Mouse (Mus musculus) forebrain, embryonic 16.5 days (tissue): Measurements from ENCODE around the gene Rcan2. TPM values are rescaled to one million over a fixed set of nuclear protein-coding genes. Genes with fewer than 3 reads are reported as not detected.

Experiments used
- ATAC-seq: fragments of 200-750 bp; cut with Nextera tagmentation; 2 replicates; pipeline ENCODE4 v1.8.0; 2017; ENCODE audit warnings: mild to moderate bottlenecking, moderate library complexity
- H3K27ac ChIP-seq: fragments of 300-500 bp; sonication (generic); 2 replicates; pipeline ENCODE4 v1.5.1; 2014; ENCODE audit warnings: low read length, control low read depth
- H3K27me3 ChIP-seq: fragments of 300-500 bp; sonication (generic); replicated peaks from 2 replicates; pipeline ENCODE4 v1.6.1; 2014; ENCODE audit warnings: low read length; ENCODE audit not compliant: control insufficient read depth, insufficient read depth
- H3K36me3 ChIP-seq: fragments of 300-500 bp; sonication (generic); 2 replicates; pipeline ENCODE4 v1.6.1; 2014; ENCODE audit not compliant: control insufficient read depth, insufficient read depth
- H3K4me1 ChIP-seq: fragments of 300-500 bp; sonication (generic); replicated peaks from 2 replicates; pipeline ENCODE4 v1.6.1; 2014; ENCODE audit warnings: low read length; ENCODE audit not compliant: control insufficient read depth, insufficient read depth
- H3K4me2 ChIP-seq: fragments of 300-500 bp; sonication (generic); 2 replicates; pipeline ENCODE4 v1.6.1; 2014; ENCODE audit warnings: mild to moderate bottlenecking, low read length, control low read depth
- H3K4me3 ChIP-seq: fragments of 300-500 bp; sonication (generic); replicated peaks from 2 replicates; pipeline ENCODE4 v1.5.1; 2014; ENCODE audit warnings: mild to moderate bottlenecking, low read length, control low read depth
- H3K9ac ChIP-seq: fragments of 300-500 bp; sonication (generic); replicated peaks from 2 replicates; pipeline ENCODE4 v1.6.1; 2014; ENCODE audit warnings: low read depth, low read length, control low read depth
- H3K9me3 ChIP-seq: fragments of 300-500 bp; sonication (generic); 2 replicates; pipeline ENCODE4 v1.6.1; 2016; ENCODE audit warnings: low read length; ENCODE audit not compliant: control insufficient read depth
- WGBS: fragments of 180-500 bp; shearing (Covaris S2); extraction: QIAGEN DNeasy Blood & Tissue Kit; methylation state at CpG from one replicate; pipeline ENCODE4 v1.1.7; 2014; 5-methylcytosine and 5-hydroxymethylcytosine counted together
- polyA plus RNA-seq: library from polyadenylated mRNA; unstranded; fragments of >200 nt; fragmentation: Nextera tagmentation; extraction: Ambion mirVana; gene quantifications from 2 replicates; pipeline ENCODE4 v1.2.1, GENCODE M21; 2015

Rcan2 gene
- polyA plus RNA-seq, 1 experiment from 2014 or later, result 47.1 TPM

DNA sequence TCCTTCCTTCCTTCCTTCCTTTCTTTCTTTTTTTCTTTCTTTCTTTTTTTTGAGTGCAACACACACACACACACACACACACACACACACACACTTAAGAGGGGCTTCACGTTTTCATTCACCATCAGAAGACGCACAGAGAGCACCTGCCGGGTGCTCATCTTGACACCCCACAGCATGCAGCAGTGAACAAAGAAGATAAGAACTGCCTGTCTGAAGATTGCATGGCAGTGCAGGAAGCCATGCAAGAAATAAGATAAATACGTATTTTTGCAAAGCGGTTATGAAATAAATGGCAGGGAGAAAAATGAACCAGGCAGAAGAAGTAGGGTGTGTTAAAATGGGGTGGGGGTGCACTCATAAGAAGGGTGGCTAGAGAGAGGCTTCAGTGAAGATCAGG lies 116.0 kb downstream of the Rcan2 start:
- WGBS, result 82% methylated on average over 5 of the region's 5 CpGs
- no peaks in the 10 kb centered on the region for H3K36me3 ChIP-seq
- H3K27me3 ChIP-seq, result no peaks in the 10 kb centered on the region
- no peak overlapping the region for H3K9ac ChIP-seq
- no peak for ATAC-seq
- no peaks in the 10 kb centered on the region for H3K4me1 ChIP-seq
- no peak overlapping the region for H3K4me3 ChIP-seq
- peaks cover 2% of the 10 kb centered on the region; the same call in 1 of the 2 replicates for H3K9me3 ChIP-seq
- no peak overlapping the region for H3K27ac ChIP-seq
- H3K4me2 ChIP-seq, result no peak overlapping the region

DNA sequence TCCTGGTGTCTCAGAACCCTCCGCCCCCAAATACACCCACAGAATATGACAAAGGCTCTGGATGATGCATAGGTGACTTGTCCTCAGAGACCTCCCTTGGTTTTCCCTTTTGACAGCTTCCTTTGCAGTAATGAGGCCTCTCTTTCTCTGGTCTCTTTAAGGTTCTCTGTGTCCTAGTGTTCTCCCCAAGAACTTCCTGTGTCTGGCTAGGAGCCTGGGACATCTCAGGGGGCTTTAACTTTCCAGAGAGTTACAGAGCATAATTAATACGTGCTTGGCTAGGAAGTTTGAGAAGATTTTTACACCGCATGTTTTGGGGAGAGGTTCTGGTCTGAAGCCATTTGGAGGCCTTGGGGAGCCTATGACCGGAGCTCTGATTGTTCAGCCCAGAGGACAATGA lies 128.7 kb downstream of the Rcan2 start:
- Histone ChIP-seq H3K4me2 (no peak overlapping the region), H3K27ac (no peak overlapping the region), H3K36me3 (no peaks in the 10 kb centered on the region), H3K4me3 (no peak overlapping the region), H3K27me3 (no peaks in the 10 kb centered on the region), H3K9ac (no peak overlapping the region), H3K9me3 (no peaks in the 10 kb centered on the region), H3K4me1 (no peaks in the 10 kb centered on the region)
- WGBS, result 92% methylated on average over 4 of the region's 4 CpGs
- ATAC-seq, result no peak

DNA sequence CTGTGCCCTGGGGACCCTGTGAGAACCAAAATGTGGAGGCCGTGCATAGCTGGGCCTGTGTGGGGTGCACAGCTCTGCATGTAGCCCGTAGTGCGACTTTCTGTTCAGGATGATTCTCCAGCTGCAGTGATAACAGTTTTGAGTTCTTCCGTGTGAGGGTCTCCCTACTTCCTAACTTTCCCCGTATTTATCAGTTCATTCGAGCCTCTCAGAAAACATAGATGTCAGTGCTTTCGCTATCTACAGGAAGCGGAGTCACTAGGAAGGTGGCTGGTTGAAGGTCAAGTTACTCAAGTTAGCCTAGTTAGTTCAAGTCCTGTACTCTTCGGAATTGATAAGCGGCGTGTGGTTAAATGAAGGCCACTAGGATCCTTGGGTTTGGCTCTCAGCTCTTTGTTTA lies 130.6 kb downstream of the Rcan2 start:
- H3K4me3 ChIP-seq, result no peak overlapping the region
- no peak overlapping the region for H3K4me2 ChIP-seq
- no peaks in the 10 kb centered on the region for H3K4me1 ChIP-seq
- WGBS, result 98% methylated on average over 11 of the region's 11 CpGs
- no peak for ATAC-seq
- H3K27me3 ChIP-seq, result no peaks in the 10 kb centered on the region
- no peak overlapping the region for H3K27ac ChIP-seq
- no peaks in the 10 kb centered on the region for H3K9me3 ChIP-seq
- H3K9ac ChIP-seq, result no peak overlapping the region
- H3K36me3 ChIP-seq, result no peaks in the 10 kb centered on the region

DNA sequence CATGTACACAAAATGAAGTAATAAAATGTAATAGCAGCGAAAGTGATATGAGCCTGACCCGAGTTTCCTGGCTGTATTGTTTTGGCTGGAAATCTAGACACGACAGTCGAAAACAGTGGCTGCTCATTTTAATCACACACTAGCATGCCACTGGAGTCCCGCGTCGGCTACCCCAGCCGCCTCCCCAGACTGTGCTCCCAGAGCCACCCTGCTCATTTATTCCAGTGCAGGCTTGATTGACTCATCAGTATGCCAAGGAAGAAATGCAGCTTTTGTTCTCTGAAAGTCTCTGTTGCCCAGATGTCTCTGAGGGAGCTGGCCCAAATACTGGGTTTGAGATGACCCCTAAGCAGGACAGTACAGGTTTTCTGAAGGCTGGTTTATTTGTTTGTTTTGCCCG lies 132.9 kb downstream of the Rcan2 start:
- peak; percentile 47; the same call in 1 of the 2 replicates for ATAC-seq

DNA sequence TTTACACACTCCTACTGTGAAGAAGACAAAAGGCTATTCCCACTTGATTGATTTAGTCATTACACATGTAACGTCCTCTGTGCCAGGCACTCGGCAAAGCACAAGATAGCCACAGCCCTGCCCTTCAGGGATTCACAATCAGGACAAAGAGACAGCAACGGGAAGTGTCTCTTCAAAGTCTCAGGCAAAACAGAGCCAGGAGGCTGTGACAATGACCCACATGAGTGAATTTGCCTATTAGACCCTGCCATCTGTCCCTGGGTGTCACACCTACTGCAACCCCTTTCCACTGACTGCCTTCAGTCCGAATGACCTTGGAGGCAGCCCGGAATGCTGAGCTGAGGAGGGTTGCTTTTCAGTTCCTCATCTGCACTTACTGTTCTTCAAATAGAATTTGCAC lies 151.1 kb downstream of the Rcan2 start:
- H3K9me3 ChIP-seq, result no peaks in the 10 kb centered on the region
- peak; percentile 38 for ATAC-seq
- H3K36me3 ChIP-seq, result no peaks in the 10 kb centered on the region
- no peaks in the 10 kb centered on the region for H3K27me3 ChIP-seq
- peak overlapping the region; percentile 61 for H3K4me2 ChIP-seq
- peaks cover 19% of the 10 kb centered on the region for H3K4me1 ChIP-seq
- H3K4me3 ChIP-seq, result peak overlapping the region; percentile 35
- H3K9ac ChIP-seq, result peak overlapping the region; percentile 15; the same call in 1 of the 2 replicates
- 8% methylated on average over 5 of the region's 5 CpGs for WGBS
- H3K27ac ChIP-seq, result peak overlapping the region; percentile 64

More for the DNA sequence above, 132.9 kb downstream of the Rcan2 start:
- Histone ChIP-seq H3K9ac (no peak overlapping the region), H3K4me2 (no peak overlapping the region), H3K4me3 (no peak overlapping the region), H3K36me3 (no peaks in the 10 kb centered on the region), H3K27ac (no peak overlapping the region), H3K27me3 (no peaks in the 10 kb centered on the region), H3K9me3 (no peaks in the 10 kb centered on the region), H3K4me1 (no peaks in the 10 kb centered on the region)
- WGBS, result 71% methylated on average over 9 of the region's 9 CpGs

DNA sequence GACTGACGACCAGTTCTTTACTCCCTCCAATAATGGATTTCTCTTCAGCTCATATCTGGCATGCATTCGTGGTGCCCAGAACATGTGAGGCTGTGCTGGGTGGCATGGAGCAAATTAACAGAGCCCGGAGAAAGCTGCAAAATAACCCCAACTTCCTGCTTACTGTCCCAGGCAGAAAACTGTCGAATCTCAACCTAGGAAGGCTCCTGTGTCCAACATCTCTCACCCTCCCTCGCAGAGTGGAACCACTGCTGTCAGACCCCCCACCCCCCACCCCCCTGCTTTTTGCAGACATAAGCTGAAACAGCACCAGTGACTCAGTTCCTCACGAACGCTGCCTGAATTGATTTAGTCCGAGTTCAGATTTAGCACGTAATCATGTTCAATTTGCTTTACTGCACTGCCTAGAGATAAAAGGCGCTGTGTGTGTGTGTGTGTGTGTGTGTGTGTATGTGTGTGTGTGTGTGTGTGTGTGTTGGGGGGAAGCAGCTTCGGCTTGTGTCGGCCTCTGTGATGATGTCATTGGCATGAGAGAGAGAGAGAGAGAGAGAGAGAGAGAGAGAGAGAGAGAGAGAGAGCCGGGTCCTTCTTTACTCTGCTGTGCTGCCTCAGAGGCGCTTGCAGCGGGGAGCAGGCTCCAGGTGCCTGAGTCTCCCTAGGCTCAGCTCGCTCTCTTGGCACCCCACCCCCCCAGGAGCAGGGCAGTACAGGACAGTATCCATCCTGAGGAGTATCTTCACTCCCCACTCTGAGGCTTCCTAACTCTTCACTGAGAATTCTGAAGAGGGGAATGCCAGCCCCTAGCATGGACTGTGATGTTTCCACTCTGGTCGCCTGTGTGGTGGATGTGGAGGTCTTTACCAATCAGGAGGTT lies 151.7 kb downstream of the Rcan2 start:
- Histone ChIP-seq H3K9ac (peak overlapping the region; percentile 51), H3K4me1 (peaks cover 19% of the 10 kb centered on the region), H3K4me3 (peak overlapping the region; percentile 35), H3K4me2 (peak overlapping the region; percentile 61), H3K27me3 (no peaks in the 10 kb centered on the region), H3K27ac (peak overlapping the region; percentile 64), H3K9me3 (no peaks in the 10 kb centered on the region), H3K36me3 (no peaks in the 10 kb centered on the region)
- WGBS, result 12% methylated on average over 16 of the region's 17 CpGs
- peak; percentile 83 for ATAC-seq

DNA sequence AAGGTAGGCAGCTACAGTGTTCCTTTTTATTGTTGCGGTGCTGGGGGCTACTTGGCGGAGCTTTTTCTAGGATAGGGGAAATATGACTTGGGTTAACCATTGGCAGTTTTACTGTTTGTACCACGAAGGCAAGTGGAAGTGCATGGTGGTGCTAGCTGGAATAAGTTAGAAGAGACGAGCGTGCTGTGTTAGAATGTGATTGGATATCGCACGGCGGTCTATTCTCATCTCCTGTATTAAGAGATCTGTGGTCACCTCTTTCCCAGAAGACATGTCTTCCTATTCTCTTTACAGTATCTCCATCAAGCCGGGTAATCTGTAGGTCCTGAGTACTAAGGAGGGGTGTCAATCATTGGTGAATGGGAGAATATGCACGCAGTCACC lies 152.4 kb downstream of the Rcan2 start:
- 61% methylated on average over 10 of the region's 10 CpGs for WGBS
- peak; percentile 29 for ATAC-seq

DNA sequence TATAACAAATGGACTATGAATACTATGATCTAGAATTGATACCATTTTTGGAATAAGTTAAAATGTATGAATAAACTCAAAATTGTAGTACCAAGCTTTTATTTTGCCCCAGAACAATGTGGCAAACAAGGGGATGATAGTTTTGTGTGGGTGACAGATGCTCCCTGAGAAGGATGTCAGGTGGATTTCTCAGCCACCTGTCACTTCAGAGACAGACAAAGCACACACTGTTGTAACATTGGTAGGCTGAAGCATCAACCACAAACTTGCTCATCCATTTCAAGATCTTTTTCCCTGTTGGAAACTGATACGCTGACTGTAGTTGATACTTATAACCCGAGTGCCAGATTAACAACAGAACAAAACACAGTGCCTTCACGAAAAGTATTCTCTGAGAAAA lies 158.6 kb downstream of the Rcan2 start:
- Histone ChIP-seq H3K4me3 (no peak overlapping the region), H3K36me3 (no peaks in the 10 kb centered on the region), H3K27ac (no peak overlapping the region), H3K27me3 (no peaks in the 10 kb centered on the region), H3K4me2 (no peak overlapping the region), H3K9ac (no peak overlapping the region), H3K4me1 (no peaks in the 10 kb centered on the region), H3K9me3 (0 out of 2 replicates have a peak, but pooled peaks cover 3% of the 10 kb centered on the region)
- 71% methylated on average over 3 of the region's 3 CpGs for WGBS
- no peak for ATAC-seq

More for the DNA sequence above, 152.4 kb downstream of the Rcan2 start:
- no peaks in the 10 kb centered on the region for H3K36me3 ChIP-seq
- peak overlapping the region; percentile 61 for H3K4me2 ChIP-seq
- H3K4me3 ChIP-seq, result peak overlapping the region; percentile 35
- peak overlapping the region; percentile 61 for H3K27ac ChIP-seq
- peaks cover 19% of the 10 kb centered on the region for H3K4me1 ChIP-seq
- H3K27me3 ChIP-seq, result no peaks in the 10 kb centered on the region
- no peaks in the 10 kb centered on the region for H3K9me3 ChIP-seq
- peak overlapping the region; percentile 51 for H3K9ac ChIP-seq

DNA sequence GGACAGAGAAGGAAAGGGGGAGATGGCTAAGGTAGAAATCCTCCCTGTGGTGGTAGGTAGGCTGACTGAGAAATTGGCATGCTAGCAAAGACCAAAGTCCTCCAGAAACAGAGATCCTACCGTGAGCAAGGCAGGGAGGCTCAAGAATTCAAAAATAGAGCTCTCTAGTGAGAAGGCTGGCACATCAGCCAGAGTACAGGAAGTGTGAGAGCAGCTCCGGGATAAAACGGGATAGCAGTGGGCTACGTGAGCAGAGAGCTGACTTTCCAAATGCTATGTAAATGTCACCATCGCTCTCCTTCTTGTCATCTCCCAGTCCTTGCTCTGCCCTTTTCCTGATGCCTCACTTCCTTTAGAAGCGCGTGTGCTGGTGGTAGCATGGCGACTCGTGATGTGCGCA lies 168.8 kb downstream of the Rcan2 start:
- Histone ChIP-seq H3K4me1 (no peaks in the 10 kb centered on the region), H3K27me3 (no peaks in the 10 kb centered on the region), H3K9me3 (no peaks in the 10 kb centered on the region), H3K4me2 (no peak overlapping the region), H3K9ac (no peak overlapping the region), H3K4me3 (no peak overlapping the region), H3K36me3 (no peaks in the 10 kb centered on the region), H3K27ac (no peak overlapping the region)
- ATAC-seq, result no peak
- 92% methylated on average over 10 of the region's 10 CpGs for WGBS
